Mouse (Mus musculus) MEL (cell line): ENCODE results near the gene Smo. TPM values are rescaled to one million over a fixed set of nuclear protein-coding genes. Genes with fewer than 3 reads are reported as not detected.

Experiments
- DNase-seq: peaks from one replicate; pipeline ENCODE4 v3.0.0; 2011; ENCODE audit warnings: low read depth, low spot score
- H3K27ac ChIP-seq: 2 replicates; pipeline ENCODE4 v1.5.1; 2012; ENCODE audit warnings: low read depth, mild to moderate bottlenecking, control low read depth, low read length, moderate library complexity; ENCODE audit not compliant: control insufficient read depth
- H3K27me3 ChIP-seq, 2 experiments: fragments of 150-350 bp in 1 of 2; sonication (generic) in 1 of 2; 2 replicates each; pipeline ENCODE4 v1.6.1; 2012; ENCODE audit warnings: low read length in 2 of 2, mild to moderate bottlenecking in 2 of 2, improper control_type of control experiment in 1 of 2, moderate library complexity in 1 of 2; ENCODE audit not compliant: insufficient read depth in 2 of 2, control insufficient read depth in 1 of 2
- H3K36me3 ChIP-seq, 2 experiments: 2 replicates each; pipeline ENCODE4 v1.6.1; 2012 to 2014; ENCODE audit warnings: low read length in 2 of 2, improper control_type of control experiment in 1 of 2, inconsistent platforms in 1 of 2, mild to moderate bottlenecking in 1 of 2; ENCODE audit not compliant: insufficient read depth in 2 of 2, control insufficient read depth in 1 of 2
- H3K4me1 ChIP-seq, 2 experiments: fragments of 150-350 bp in 1 of 2; sonication (generic) in 1 of 2; 2 replicates each; pipeline ENCODE4 v1.6.1; 2012; ENCODE audit warnings: low read length in 2 of 2, improper control_type of control experiment in 1 of 2, mild to moderate bottlenecking in 1 of 2; ENCODE audit not compliant: insufficient read depth in 2 of 2, control insufficient read depth in 1 of 2
- H3K4me3 ChIP-seq, 2 experiments: fragments of 150-350 bp in 1 of 2; sonication (generic) in 1 of 2; 2 replicates each; pipeline ENCODE4 v1.5.1; 2012; ENCODE audit warnings: low read depth in 2 of 2, low read length in 2 of 2, mild to moderate bottlenecking in 2 of 2, moderate library complexity in 2 of 2, control low read depth in 1 of 2, improper control_type of control experiment in 1 of 2; ENCODE audit not compliant: control insufficient read depth in 1 of 2, insufficient read depth in 1 of 2
- H3K79me2 ChIP-seq: 2 replicates; pipeline ENCODE4 v1.6.1; 2012; ENCODE audit warnings: mild to moderate bottlenecking, low read length, moderate library complexity; ENCODE audit not compliant: control insufficient read depth, poor library complexity, insufficient read depth
- H3K9ac ChIP-seq: 2 replicates; pipeline ENCODE4 v1.6.1; 2012; ENCODE audit warnings: low read depth, mild to moderate bottlenecking, control low read depth, low read length, moderate library complexity; ENCODE audit not compliant: control insufficient read depth, poor library complexity, severe bottlenecking
- H3K9me3 ChIP-seq: fragments of 150-350 bp; sonication (generic); replicated peaks from 2 replicates; pipeline ENCODE4 v1.6.1; 2012; ENCODE audit warnings: mild to moderate bottlenecking, low read length, improper control_type of control experiment, moderate library complexity; ENCODE audit not compliant: insufficient read depth
- CTCF ChIP-seq, 3 experiments: IDR thresholded peaks in 2 of 3; conservative IDR thresholded peaks in 1 of 3; 2 replicates each; pipeline ENCODE4 v1.5.1; 2011 to 2012; ENCODE audit warnings: low read length in 3 of 3, low read depth in 2 of 3, mild to moderate bottlenecking in 2 of 3, improper control_type of control experiment in 1 of 3, inconsistent platforms in 1 of 3, mixed read lengths in 1 of 3, moderate library complexity in 1 of 3; ENCODE audit not compliant: control insufficient read depth in 1 of 3, insufficient read depth in 1 of 3, poor library complexity in 1 of 3, severe bottlenecking in 1 of 3
- ELF1 ChIP-seq: IDR thresholded peaks from 2 replicates; pipeline ENCODE4 v1.6.1; 2014; ENCODE audit warnings: low read depth, mild to moderate bottlenecking, inconsistent platforms, low read length, improper control_type of control experiment, moderate library complexity
- GABPA ChIP-seq: IDR thresholded peaks from 2 replicates; pipeline ENCODE4 v1.6.1; 2012; ENCODE audit warnings: low read depth, mild to moderate bottlenecking, inconsistent platforms, low read length, improper control_type of control experiment, moderate library complexity
- GATA1 ChIP-seq: IDR thresholded peaks from 2 replicates; pipeline ENCODE4 v1.6.1; 2011; ENCODE audit warnings: low read depth, low read length, improper control_type of control experiment
- HCFC1 ChIP-seq: IDR thresholded peaks from 2 replicates; pipeline ENCODE4 v1.6.1; 2012; ENCODE audit warnings: low read depth, mild to moderate bottlenecking, inconsistent platforms, low read length, improper control_type of control experiment, moderate library complexity
- JUND ChIP-seq: IDR thresholded peaks from 2 replicates; pipeline ENCODE4 v1.6.1; 2011; ENCODE audit warnings: low read depth, mild to moderate bottlenecking, improper control_type of control experiment, low read length
- KAT2A ChIP-seq: conservative IDR thresholded peaks from 2 replicates; pipeline ENCODE4 v1.6.1; 2012; ENCODE audit warnings: low read depth, low read length, improper control_type of control experiment, inconsistent platforms
- MAX ChIP-seq: IDR thresholded peaks from 2 replicates; pipeline ENCODE4 v1.6.1; 2011; ENCODE audit warnings: low read length, improper control_type of control experiment
- MAZ ChIP-seq: IDR thresholded peaks from 2 replicates; pipeline ENCODE4 v1.6.1; 2012; ENCODE audit warnings: low read depth, mild to moderate bottlenecking, inconsistent platforms, low read length, improper control_type of control experiment
- MXI1 ChIP-seq: IDR thresholded peaks from 2 replicates; pipeline ENCODE4 v1.6.1; 2011; ENCODE audit warnings: mild to moderate bottlenecking, low read depth, low read length, improper control_type of control experiment
- MYB ChIP-seq: IDR thresholded peaks from 2 replicates; pipeline ENCODE4 v1.6.1; 2011; ENCODE audit warnings: mild to moderate bottlenecking, low read depth, low read length, improper control_type of control experiment
- MYC ChIP-seq: IDR thresholded peaks from 2 replicates; pipeline ENCODE4 v1.6.1; 2011; ENCODE audit warnings: low read depth, mild to moderate bottlenecking, low read length, improper control_type of control experiment, moderate library complexity
- NELFE ChIP-seq: IDR thresholded peaks from 2 replicates; pipeline ENCODE4 v1.6.1; 2011; ENCODE audit warnings: low read depth, low read length, improper control_type of control experiment
- NRF1 ChIP-seq: IDR thresholded peaks from 2 replicates; pipeline ENCODE4 v1.6.1; 2014; ENCODE audit warnings: low read depth, mild to moderate bottlenecking, inconsistent platforms, low read length, improper control_type of control experiment, moderate library complexity; ENCODE audit not compliant: poor library complexity, insufficient read depth, severe bottlenecking
- POLR2AphosphoS2 ChIP-seq: IDR thresholded peaks from 2 replicates; pipeline ENCODE4 v1.6.1; 2011; ENCODE audit warnings: low read length, improper control_type of control experiment
- POLR2AphosphoS5 ChIP-seq: IDR thresholded peaks from 2 replicates; pipeline ENCODE4 v1.6.1; 2012; ENCODE audit warnings: low read depth, borderline replicate concordance, mild to moderate bottlenecking, inconsistent platforms, low read length, moderate library complexity, mixed read lengths
- RAD21 ChIP-seq: IDR thresholded peaks from 2 replicates; pipeline ENCODE4 v1.6.1; 2011; ENCODE audit warnings: mild to moderate bottlenecking, low read depth, low read length, improper control_type of control experiment
- SIN3A ChIP-seq: IDR thresholded peaks from 2 replicates; pipeline ENCODE4 v1.6.1; 2012; ENCODE audit warnings: low read length, improper control_type of control experiment, inconsistent platforms
- TBP ChIP-seq: IDR thresholded peaks from 2 replicates; pipeline ENCODE4 v1.8.0; 2011; ENCODE audit warnings: low read depth, low read length, improper control_type of control experiment
- TCF12 ChIP-seq: IDR thresholded peaks from 2 replicates; pipeline ENCODE4 v1.6.1; 2014; ENCODE audit warnings: low read depth, mild to moderate bottlenecking, inconsistent platforms, low read length, improper control_type of control experiment, moderate library complexity
- USF1 ChIP-seq: IDR thresholded peaks from 2 replicates; pipeline ENCODE4 v1.6.1; 2014; ENCODE audit warnings: low read depth, mild to moderate bottlenecking, inconsistent platforms, low read length, improper control_type of control experiment, moderate library complexity
- USF2 ChIP-seq, 2 experiments: IDR thresholded peaks; 2 replicates each; pipeline ENCODE4 v1.6.1; 2011 to 2012; ENCODE audit warnings: improper control_type of control experiment in 2 of 2, low read length in 2 of 2, borderline replicate concordance in 1 of 2, inconsistent platforms in 1 of 2, low read depth in 1 of 2, mild to moderate bottlenecking in 1 of 2; ENCODE audit not compliant: insufficient read depth in 1 of 2
- ZC3H11A ChIP-seq: IDR thresholded peaks from 2 replicates; pipeline ENCODE4 v1.6.1; 2012; ENCODE audit warnings: low read depth, mild to moderate bottlenecking, inconsistent platforms, low read length, improper control_type of control experiment
- ZNF384 ChIP-seq: IDR thresholded peaks from 2 replicates; pipeline ENCODE4 v1.6.1; 2012; ENCODE audit warnings: low read depth, mild to moderate bottlenecking, inconsistent platforms, low read length, improper control_type of control experiment
- polyA plus RNA-seq, 2 experiments: library from polyadenylated mRNA; stranded (reverse) in 1 of 2; unstranded in 1 of 2; fragments of >175 nt in 1 of 2; fragments of >200 nt in 1 of 2; gene quantifications; 2 replicates each; pipeline versions ENCODE4 v1.2.1 to v1.2.4; 2012; ENCODE audit warnings: low replicate concordance in 2 of 2, low read depth in 1 of 2; ENCODE audit not compliant: insufficient read length in 2 of 2, insufficient read depth in 1 of 2, missing spikeins in 1 of 2
- total RNA-seq: library from RNA; depleted of rRNA; stranded (reverse); fragments of 300-350 nt; gene quantifications from 2 replicates; pipeline ENCODE4 v1.2.3, GENCODE M21; 2012

Smo gene
- total and polyA plus RNA-seq, 3 experiments: 62.6 to 83.7 TPM; not detected in 1

GRCm38 (mm10) chr6:29695290-29695674 lies 40.0 kb upstream of the Smo start (continued):
- TF ChIP-seq CTCF (IDR thresholded peaks at IDR 0.05 in 2 of 3, conservative IDR thresholded peaks at IDR 0.05 in 1 of 3; ENCODE audit: control insufficient read depth in 1 of 3, insufficient read depth in 1 of 3, low read depth in 2 of 3, low read length in 3 of 3, poor library complexity in 1 of 3, severe bottlenecking in 1 of 3) (no peak), TCF12 (no peak), GABPA (no peak), KAT2A (no peak), MXI1 (peak; percentile 16; the same call in 1 of the 2 replicates), MYC (no peak), NRF1 (no peak), SIN3A (peak; percentile 9; the same call in 1 of the 2 replicates), JUND (no peak), HCFC1 (no peak), USF1 (no peak)

DNA sequence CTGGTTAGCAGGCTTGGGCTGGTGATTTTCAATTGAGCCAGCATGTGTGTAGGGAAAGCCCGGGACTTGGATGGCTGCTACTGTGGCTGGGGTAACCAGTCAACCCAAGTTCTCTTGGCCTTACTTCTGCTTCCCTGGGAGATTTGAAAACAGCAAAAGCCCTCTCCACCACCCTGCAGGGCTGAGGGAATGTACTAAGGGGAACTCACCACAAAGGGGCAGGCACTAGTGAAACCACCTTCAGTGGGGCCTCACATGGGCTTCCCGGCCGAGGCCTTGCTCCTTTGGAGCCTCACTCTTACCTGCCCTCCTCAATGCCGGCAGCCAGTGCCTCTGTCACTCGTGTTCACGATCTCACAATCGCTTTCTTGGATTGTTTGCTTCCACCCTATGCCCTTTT lies 39.3 kb upstream of the Smo start:
- peak overlapping the region; percentile 91 for H3K27ac ChIP-seq
- H3K79me2 ChIP-seq: peaks cover 29% of the 10 kb centered on the region
- H3K9me3 ChIP-seq: no peaks in the 10 kb centered on the region
- H3K4me1 ChIP-seq: peaks cover 39 to 51% of the 10 kb centered on the region in 2 experiments
- peak; percentile 75 for DNase-seq
- peak overlapping the region; percentile 77 to 95 for H3K4me3 ChIP-seq
- H3K27me3 ChIP-seq: peaks cover 6 to 10% of the 10 kb centered on the region in 2 experiments
- TF ChIP-seq GATA1 (no peak), POLR2AphosphoS5 (no peak), TCF12 (no peak), TBP (peak; percentile 83), USF1 (no peak), KAT2A (no peak), ZNF384 (no peak), USF2 (IDR thresholded peaks at IDR 0.05; ENCODE audit: borderline replicate concordance in 1 of 2, insufficient read depth in 1 of 2, low read depth in 1 of 2, low read length in 2 of 2) (no peak), MYB (no peak), ELF1 (no peak), RAD21 (no peak), NELFE (no peak), CTCF (IDR thresholded peaks at IDR 0.05 in 2 of 3, conservative IDR thresholded peaks at IDR 0.05 in 1 of 3; ENCODE audit: control insufficient read depth in 1 of 3, insufficient read depth in 1 of 3, low read depth in 2 of 3, low read length in 3 of 3, poor library complexity in 1 of 3, severe bottlenecking in 1 of 3) (no peak), MAZ (no peak), ZC3H11A (no peak), MAX (peak; percentile 5; the same call in 1 of the 2 replicates), HCFC1 (0 out of 2 replicates have a peak, but pooled peaks have one; percentile 23), MYC (no peak), POLR2AphosphoS2 (no peak)
- TF ChIP-seq, all 39 proteins: peak for 3
- H3K9ac ChIP-seq: peak overlapping the region; percentile 75
- peaks cover 0 to 48% of the 10 kb centered on the region in 2 experiments; a peak in 2 of 4 replicates for H3K36me3 ChIP-seq
